Mouse (Mus musculus) ES-E14 (cell line): Measurements from ENCODE around the gene Gm11639. TPM values are rescaled to one million over a fixed set of nuclear protein-coding genes. Genes with fewer than 3 reads are reported as not detected.
A peak's percentile ranks its signal among the peaks of the same experiment; 100 is the strongest.
"Not testable (repeated sequence)": the region's sequence is repeated elsewhere in the genome, so short reads cannot be mapped to it uniquely, and the experiment has no call there.

ENCODE experiments used
- DNase-seq: peaks from one replicate; pipeline ENCODE4 v3.0.0-alpha.2; 2013; ENCODE audit warnings: low read depth, low spot score
- H3K27ac ChIP-seq: 2 replicates; pipeline ENCODE4 v1.5.1; 2012; ENCODE audit warnings: low read depth, mild to moderate bottlenecking, low read length, moderate library complexity, mixed read lengths; ENCODE audit not compliant: poor library complexity, insufficient read depth, severe bottlenecking
- H3K36me3 ChIP-seq: 2 replicates; pipeline ENCODE4 v1.6.1; 2012; ENCODE audit warnings: mild to moderate bottlenecking, low read length, moderate library complexity, mixed read lengths; ENCODE audit not compliant: control insufficient read depth, poor library complexity, insufficient read depth, severe bottlenecking
- H3K4me1 ChIP-seq, 2 experiments: fragments of 150-350 bp in 1 of 2; sonication (generic) in 1 of 2; 2 replicates each; pipeline ENCODE4 v1.6.1; 2012; ENCODE audit warnings: low read length in 2 of 2, mild to moderate bottlenecking in 1 of 2, mixed read lengths in 1 of 2; ENCODE audit not compliant: control insufficient read depth in 2 of 2, insufficient read depth in 2 of 2, poor library complexity in 1 of 2
- H3K4me3 ChIP-seq, 2 experiments: fragments of 150-350 bp in 1 of 2; sonication (generic) in 1 of 2; 2 replicates each; pipeline ENCODE4 v1.5.1; 2012; ENCODE audit warnings: low read length in 2 of 2, low read depth in 1 of 2, mild to moderate bottlenecking in 1 of 2, mixed read lengths in 1 of 2; ENCODE audit not compliant: insufficient read depth in 1 of 2, poor library complexity in 1 of 2, severe bottlenecking in 1 of 2
- H3K9ac ChIP-seq: 2 replicates; pipeline ENCODE4 v1.6.1; 2012; ENCODE audit warnings: low read depth, mild to moderate bottlenecking, low read length, mixed read lengths; ENCODE audit not compliant: poor library complexity, insufficient read depth, severe bottlenecking
- H3K9me3 ChIP-seq: fragments of 150-350 bp; sonication (generic); 2 replicates; pipeline ENCODE4 v1.6.1; 2012; ENCODE audit warnings: low read depth, mild to moderate bottlenecking, low read length; ENCODE audit not compliant: control insufficient read depth, insufficient read depth
- CHD2 ChIP-seq: IDR thresholded peaks from 2 replicates; pipeline ENCODE4 v1.6.1; 2014; ENCODE audit warnings: mild to moderate bottlenecking, low read depth, low read length, inconsistent platforms
- HCFC1 ChIP-seq: IDR thresholded peaks from 2 replicates; pipeline ENCODE4 v1.6.1; 2012; ENCODE audit warnings: low read length, inconsistent platforms, borderline replicate concordance; ENCODE audit not compliant: insufficient read depth
- MAFK ChIP-seq: IDR thresholded peaks from 2 replicates; pipeline ENCODE4 v1.6.1; 2014; ENCODE audit warnings: mild to moderate bottlenecking, low read depth, low read length, inconsistent platforms; ENCODE audit not compliant: insufficient read depth
- ZC3H11A ChIP-seq: IDR thresholded peaks from 2 replicates; pipeline ENCODE4 v1.6.1; 2012; ENCODE audit warnings: low read depth, mild to moderate bottlenecking, inconsistent platforms, low read length, borderline replicate concordance
- ZNF384 ChIP-seq: IDR thresholded peaks from 2 replicates; pipeline ENCODE4 v1.6.1; 2012; ENCODE audit warnings: low read depth, low read length, inconsistent platforms
- in situ Hi-C, 2 experiments: fragments of 600-800 bp; cut with MboI; formaldehyde crosslinking; loops; one replicate each; pipeline ENCODE4 v1.15.1; 2025; ENCODE audit warnings: low sequenced_read_pairs in 2 of 2, inconsistent platforms in 1 of 2; ENCODE audit not compliant: unreplicated experiment in 2 of 2
- total RNA-seq: library from RNA; depleted of rRNA; stranded (reverse); fragments of 300-350 nt; gene quantifications from 2 replicates; pipeline ENCODE4 v1.2.3, GENCODE M21; 2012

The Gm11639 gene
- total RNA-seq, 1 experiment, result 0.36 TPM

DNA sequence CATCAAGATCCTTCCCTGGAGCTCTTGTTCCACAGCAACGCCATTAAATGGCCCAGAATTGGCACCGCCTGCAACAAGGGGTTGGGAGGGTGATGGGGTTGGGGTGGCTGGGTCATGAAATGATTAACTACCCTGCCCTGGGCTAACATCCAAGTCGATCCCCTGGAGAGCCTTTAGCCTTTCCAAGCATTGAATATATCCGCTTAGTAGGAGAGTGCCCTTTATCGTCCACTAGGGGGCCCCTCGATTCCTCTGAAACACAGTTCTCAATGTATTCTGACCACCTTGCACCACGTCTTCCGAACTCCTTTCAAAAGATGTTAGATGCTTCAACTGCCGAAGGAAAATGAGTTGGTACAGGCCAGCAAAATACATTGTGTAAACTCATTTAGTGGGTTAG, 438.5 kb downstream of the Gm11639 start:
- Histone ChIP-seq H3K4me1 (peaks cover 0 to 4% of the 10 kb centered on the region in 2 experiments; a peak in 1 of 4 replicates), H3K4me3 (no peak overlapping the region), H3K9me3 (no peaks in the 10 kb centered on the region), H3K27ac (no peak overlapping the region), H3K9ac (no peak overlapping the region), H3K36me3 (peaks cover 3% of the 10 kb centered on the region; the same call in 1 of the 2 replicates)
- in situ Hi-C loops, result no loop called here
- TF ChIP-seq ZNF384, result no peak
- TF ChIP-seq ZC3H11A, result no peak
- TF ChIP-seq HCFC1, result no peak
- TF ChIP-seq MAFK, result no peak
- no peak for TF ChIP-seq CHD2
- DNase-seq, result peak; percentile 71

DNA sequence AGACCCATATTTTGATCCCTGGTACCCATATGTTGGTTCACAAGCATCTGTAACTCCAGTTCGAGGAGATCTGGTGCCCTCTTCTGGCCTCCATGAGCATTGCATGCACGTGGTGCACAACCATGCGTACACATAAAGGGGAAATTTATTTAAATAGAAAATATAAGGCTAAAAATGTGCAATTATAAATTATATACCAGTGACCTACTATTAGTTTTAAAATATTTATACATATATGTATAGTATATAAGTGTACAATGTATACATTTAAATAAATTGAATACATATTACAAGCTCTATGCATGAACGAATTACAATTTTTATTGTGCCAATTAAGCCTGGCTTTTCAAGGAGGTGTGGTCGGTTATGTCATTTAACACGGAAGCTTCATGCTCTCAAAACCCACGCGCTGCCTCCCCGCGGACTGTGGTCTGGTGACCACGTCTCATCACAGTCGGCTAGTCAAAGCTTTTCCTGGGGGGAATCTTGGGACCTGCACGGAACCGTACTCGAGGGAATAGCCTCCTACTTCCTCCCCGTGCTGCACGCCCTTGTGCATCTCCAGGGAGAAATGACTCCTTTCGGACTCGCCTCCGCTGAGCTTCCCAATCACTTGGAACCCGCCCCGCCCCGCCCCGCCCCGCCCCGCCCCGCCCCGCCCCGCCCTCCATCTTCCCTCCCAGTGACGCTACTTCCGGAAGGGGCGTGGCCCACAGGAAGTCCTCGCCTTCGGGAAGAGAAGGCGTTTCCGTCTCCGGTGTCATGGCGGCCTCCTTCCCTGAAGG, 440.4 kb downstream of the Gm11639 start, which contains the start of gene Mettl2:
Gene Mettl2, plus strand, starts transcription at position 691 of the 785 bp plus-strand sequence.
- in situ Hi-C loops, result no loop called here
- TF ChIP-seq HCFC1, result 0 out of 2 replicates have a peak, but pooled peaks have one; percentile 77
- no peak for TF ChIP-seq ZNF384
- TF ChIP-seq MAFK, result no peak
- TF ChIP-seq ZC3H11A, result peak; percentile 77
- Histone ChIP-seq H3K9ac (peak within 1 kb of the TSS; percentile 94), H3K27ac (peak within 1 kb of the TSS; percentile 72), H3K4me1 (peaks cover 0 to 4% of the 10 kb centered on the region in 2 experiments; a peak in 1 of 4 replicates), H3K9me3 (no peaks in the 10 kb centered on the region), H3K4me3 (peak within 1 kb of the TSS; percentile 92 to 99), H3K36me3 (peaks cover 13% of the 10 kb centered on the region; the same call in 1 of the 2 replicates)
- peak; percentile 86 for DNase-seq

DNA sequence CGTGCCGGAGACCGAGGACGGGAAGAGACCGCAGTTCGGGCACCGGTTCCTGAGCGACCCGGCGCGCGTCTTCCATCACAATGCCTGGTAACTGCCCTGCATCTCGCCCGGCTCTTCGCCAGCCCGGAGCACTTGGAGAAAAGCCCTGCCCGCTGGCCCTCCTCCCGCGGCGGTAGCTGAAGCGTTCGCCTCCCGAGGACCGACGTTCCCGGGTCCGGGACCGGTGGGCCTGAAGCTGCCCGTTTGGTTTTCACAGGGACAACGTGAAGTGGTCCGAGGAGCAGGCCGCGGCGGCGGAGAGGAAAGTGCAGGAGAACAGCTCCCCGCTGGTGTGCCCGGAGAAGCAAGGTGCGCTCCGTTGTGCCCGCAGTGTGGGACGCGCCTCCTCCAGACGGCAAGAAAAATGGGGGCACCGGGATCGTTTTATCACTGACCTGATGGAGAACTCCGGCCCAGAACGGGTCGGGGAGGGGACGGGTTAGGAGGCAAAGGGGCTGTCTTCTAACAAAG, 441.1 kb downstream of the Gm11639 start:
- Histone ChIP-seq H3K9ac (peak overlapping the region; percentile 94), H3K27ac (no peak overlapping the region), H3K4me1 (peaks cover 0 to 4% of the 10 kb centered on the region in 2 experiments; a peak in 1 of 4 replicates), H3K36me3 (peaks cover 14% of the 10 kb centered on the region), H3K9me3 (no peaks in the 10 kb centered on the region), H3K4me3 (peak overlapping the region; percentile 92 to 99)
- TF ChIP-seq HCFC1 (no peak; the same call in none of the 2 replicates), ZNF384 (no peak), ZC3H11A (no peak), CHD2 (no peak), MAFK (no peak)
- DNase-seq, result no peak
- in situ Hi-C loops, result no loop called here

DNA sequence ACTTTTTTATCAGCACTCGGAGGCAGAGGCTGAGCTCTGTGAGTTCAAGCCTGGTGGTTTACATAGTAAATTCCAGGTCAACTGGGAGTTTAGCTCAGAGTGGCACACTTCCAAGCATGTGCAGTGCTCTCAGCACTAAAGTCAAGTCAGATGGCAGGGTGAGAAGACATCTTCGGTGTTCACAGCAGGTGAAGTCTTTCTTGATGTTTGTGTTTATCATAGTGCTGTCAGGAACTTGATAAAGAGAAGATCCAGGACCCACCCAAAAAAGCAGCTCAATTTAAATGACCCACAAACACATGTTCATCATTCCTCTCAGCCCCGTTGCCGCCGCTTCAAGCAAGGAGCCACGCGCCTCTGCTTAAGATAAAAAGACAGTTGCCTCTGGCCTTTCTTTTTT, 450.2 kb downstream of the Gm11639 start:
- no peak overlapping the region for H3K9ac ChIP-seq
- H3K36me3 ChIP-seq, result peaks cover 63% of the 10 kb centered on the region
- no peak overlapping the region for H3K27ac ChIP-seq
- H3K4me3 ChIP-seq, result no peak overlapping the region
- no peaks in the 10 kb centered on the region for H3K4me1 ChIP-seq
- TF ChIP-seq MAFK (no peak), ZNF384 (no peak), ZC3H11A (no peak), CHD2 (no peak), HCFC1 (no peak)
- DNase-seq, result no peak
- no peaks in the 10 kb centered on the region; the same call in 1 of the 2 replicates for H3K9me3 ChIP-seq
- in situ Hi-C loops, result no loop called here

DNA sequence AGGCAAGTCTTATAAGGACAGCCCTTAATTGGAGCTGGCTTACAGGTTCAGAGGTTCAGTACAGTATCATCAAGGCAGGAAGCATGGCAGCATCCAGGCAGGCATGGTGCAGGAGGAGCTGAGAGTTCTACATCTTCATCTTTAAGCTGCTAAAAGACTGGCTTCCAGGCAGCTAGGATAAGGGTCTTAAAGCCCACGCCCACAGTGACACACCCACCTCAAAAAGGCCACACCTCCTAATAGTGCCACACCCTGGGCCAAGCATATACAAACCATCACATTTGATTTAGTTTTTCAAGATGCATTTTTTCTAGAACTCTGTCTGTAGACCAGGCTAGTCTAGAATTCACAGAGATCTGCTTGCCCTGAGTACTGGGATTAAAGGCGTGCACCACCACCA, 451.7 kb downstream of the Gm11639 start:
- H3K36me3 ChIP-seq, result peaks cover 59% of the 10 kb centered on the region
- H3K4me3 ChIP-seq, H3K27ac ChIP-seq, H3K9ac ChIP-seq, H3K9me3 ChIP-seq, H3K4me1 ChIP-seq, in situ Hi-C loops, DNase-seq: not testable (repeated sequence)
